Mouse (Mus musculus) lung, postnatal 0 days (tissue): ENCODE data around the gene Dapk2. TPM values are rescaled to one million over a fixed set of nuclear protein-coding genes. Genes with fewer than 3 reads are reported as not detected.
A peak's percentile ranks its signal among the peaks of the same experiment; 100 is the strongest.

Source experiments
- ATAC-seq: fragments of 200-750 bp; cut with Nextera tagmentation; 2 replicates; pipeline ENCODE4 v1.8.0; 2017; ENCODE audit warnings: moderate library complexity
- DNase-seq: peaks from one replicate; pipeline ENCODE4 v3.0.0-alpha.2; 2016; ENCODE audit warnings: low spot score
- H3K27ac ChIP-seq: fragments of 300-500 bp; sonication (generic); 2 replicates; pipeline ENCODE4 v1.5.1; 2014; ENCODE audit warnings: antibody characterized with exemption, mild to moderate bottlenecking, low read length, mixed read lengths
- H3K27me3 ChIP-seq: fragments of 300-500 bp; sonication (generic); replicated peaks from 2 replicates; pipeline ENCODE4 v1.6.1; 2014; ENCODE audit warnings: low read length, mixed read lengths; ENCODE audit not compliant: insufficient read depth
- H3K36me3 ChIP-seq: fragments of 300-500 bp; sonication (generic); 2 replicates; pipeline ENCODE4 v1.6.1; 2014; ENCODE audit warnings: low read length, mixed read lengths; ENCODE audit not compliant: insufficient read depth
- H3K4me1 ChIP-seq: fragments of 300-500 bp; sonication (generic); 2 replicates; pipeline ENCODE4 v1.6.1; 2014; ENCODE audit warnings: antibody characterized with exemption, low read depth, low read length, mixed read lengths; ENCODE audit not compliant: insufficient read depth
- H3K4me2 ChIP-seq: fragments of 300-500 bp; sonication (generic); replicated peaks from 2 replicates; pipeline ENCODE4 v1.6.1; 2014; ENCODE audit warnings: low read depth, mild to moderate bottlenecking, low read length, moderate library complexity, mixed read lengths
- H3K4me3 ChIP-seq: fragments of 300-500 bp; sonication (generic); 2 replicates; pipeline ENCODE4 v1.5.1; 2014; ENCODE audit warnings: low read depth, low read length
- H3K9ac ChIP-seq: fragments of 300-500 bp; sonication (generic); replicated peaks from 2 replicates; pipeline ENCODE4 v1.6.1; 2014; ENCODE audit warnings: low read depth, mild to moderate bottlenecking
- H3K9me3 ChIP-seq: fragments of 300-500 bp; sonication (generic); 2 replicates; pipeline ENCODE4 v1.6.1; 2016; ENCODE audit warnings: low read length, mixed read lengths
- CTCF ChIP-seq: IDR thresholded peaks from 2 replicates; pipeline ENCODE4 v1.5.1; 2016; ENCODE audit warnings: antibody characterized with exemption, mild to moderate bottlenecking
- EP300 ChIP-seq: IDR thresholded peaks from 2 replicates; pipeline ENCODE4 v1.6.1; 2016; ENCODE audit warnings: antibody characterized with exemption, mild to moderate bottlenecking, control low read depth
- WGBS: fragments of 180-500 bp; shearing (Covaris S2); extraction: QIAGEN DNeasy Blood & Tissue Kit; methylation state at CpG from one replicate; pipeline ENCODE4 v1.1.7; 2014; 5-methylcytosine and 5-hydroxymethylcytosine counted together
- polyA plus RNA-seq: library from polyadenylated mRNA; unstranded; fragments of >200 nt; fragmentation: Nextera tagmentation; extraction: Ambion mirVana; gene quantifications from 2 replicates; pipeline ENCODE4 v1.2.1, GENCODE M21; 2015

The Dapk2 gene
- polyA plus RNA-seq, 1 experiment from 2014 or later, result 60.9 TPM

DNA sequence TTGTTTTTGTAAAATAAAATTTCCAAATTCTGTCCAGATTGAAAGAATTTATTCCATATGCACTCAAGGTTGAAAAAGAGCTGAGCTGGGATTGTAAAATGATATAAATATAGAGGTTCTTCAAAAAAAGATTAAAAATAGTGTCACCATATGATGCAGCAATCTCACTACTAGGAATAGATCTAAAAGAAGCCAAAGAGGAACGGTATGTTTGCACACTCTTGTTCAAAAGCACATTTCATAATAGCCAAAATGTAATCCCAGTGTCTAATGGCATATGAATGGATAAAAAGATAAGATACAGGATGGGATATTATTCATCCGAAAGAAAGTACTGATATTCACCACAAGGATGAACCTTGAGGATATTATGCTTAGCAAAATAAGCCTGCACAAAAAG lies 38.5 kb upstream of the Dapk2 start:
- TF ChIP-seq CTCF (no peak), EP300 (no peak)

GRCm38 (mm10) chr9:66120106-66120505 lies 37.9 kb upstream of the Dapk2 start:
- Histone ChIP-seq H3K4me2 (no peak overlapping the region), H3K4me1 (no peaks in the 10 kb centered on the region; the same call in 1 of the 2 replicates), H3K9ac (no peak overlapping the region), H3K27ac (no peak overlapping the region), H3K27me3 (no peaks in the 10 kb centered on the region), H3K9me3 (no peaks in the 10 kb centered on the region), H3K36me3 (no peaks in the 10 kb centered on the region), H3K4me3 (no peak overlapping the region)
- TF ChIP-seq EP300 (no peak), CTCF (no peak)
- WGBS, result 94% methylated on average over 4 of the region's 4 CpGs
- ATAC-seq, result no peak
- DNase-seq, result no peak

More for the DNA sequence above, 38.5 kb upstream of the Dapk2 start:
- no peaks in the 10 kb centered on the region for H3K27me3 ChIP-seq
- no peak overlapping the region for H3K27ac ChIP-seq
- ATAC-seq (no peak), DNase-seq (no peak)
- H3K36me3 ChIP-seq, result no peaks in the 10 kb centered on the region
- 76% methylated on average over 2 of the region's 2 CpGs for WGBS
- no peak overlapping the region for H3K4me3 ChIP-seq
- H3K9ac ChIP-seq, result no peak overlapping the region
- H3K9me3 ChIP-seq, result no peaks in the 10 kb centered on the region
- H3K4me1 ChIP-seq, result no peaks in the 10 kb centered on the region; the same call in 1 of the 2 replicates
- H3K4me2 ChIP-seq, result no peak overlapping the region

GRCm38 (mm10) chr9:66120945-66121344 lies 37.1 kb upstream of the Dapk2 start:
- no peak overlapping the region for H3K27ac ChIP-seq
- no peak for DNase-seq
- no peak overlapping the region for H3K9ac ChIP-seq
- H3K4me2 ChIP-seq, result no peak overlapping the region
- H3K4me1 ChIP-seq, result peaks cover 3% of the 10 kb centered on the region; the same call in 1 of the 2 replicates
- no peaks in the 10 kb centered on the region for H3K9me3 ChIP-seq
- ATAC-seq, result no peak
- WGBS, result 87% methylated on average over 3 of the region's 3 CpGs
- H3K27me3 ChIP-seq, result no peaks in the 10 kb centered on the region
- no peak overlapping the region for H3K4me3 ChIP-seq
- no peak for TF ChIP-seq EP300
- TF ChIP-seq CTCF, result no peak
- H3K36me3 ChIP-seq, result no peaks in the 10 kb centered on the region

DNA sequence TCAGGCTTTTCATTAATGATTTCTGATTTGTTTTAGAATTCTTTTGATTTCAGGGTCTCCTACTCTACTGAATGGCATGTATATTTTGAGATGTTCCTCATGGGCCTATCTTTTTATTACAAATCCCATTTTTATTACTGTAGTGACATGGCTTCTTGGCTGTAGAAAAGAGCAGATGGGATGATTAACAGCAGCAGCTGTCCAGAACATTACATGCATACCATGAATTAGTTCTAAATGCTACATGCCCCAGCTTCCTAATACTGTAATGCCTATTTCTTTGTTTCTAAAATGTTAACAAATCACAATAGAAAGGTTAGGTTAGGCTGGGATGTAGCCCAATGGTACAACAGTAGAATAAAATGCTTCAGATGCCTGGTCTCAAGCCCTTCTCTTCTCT lies 36.6 kb upstream of the Dapk2 start:
- Histone ChIP-seq H3K4me1 (peaks cover 3% of the 10 kb centered on the region; the same call in 1 of the 2 replicates), H3K9me3 (no peaks in the 10 kb centered on the region), H3K27ac (no peak overlapping the region), H3K36me3 (no peaks in the 10 kb centered on the region), H3K27me3 (no peaks in the 10 kb centered on the region), H3K4me2 (no peak overlapping the region), H3K9ac (no peak overlapping the region), H3K4me3 (no peak overlapping the region)
- DNase-seq (no peak), ATAC-seq (no peak)
- TF ChIP-seq CTCF (no peak), EP300 (no peak)

DNA sequence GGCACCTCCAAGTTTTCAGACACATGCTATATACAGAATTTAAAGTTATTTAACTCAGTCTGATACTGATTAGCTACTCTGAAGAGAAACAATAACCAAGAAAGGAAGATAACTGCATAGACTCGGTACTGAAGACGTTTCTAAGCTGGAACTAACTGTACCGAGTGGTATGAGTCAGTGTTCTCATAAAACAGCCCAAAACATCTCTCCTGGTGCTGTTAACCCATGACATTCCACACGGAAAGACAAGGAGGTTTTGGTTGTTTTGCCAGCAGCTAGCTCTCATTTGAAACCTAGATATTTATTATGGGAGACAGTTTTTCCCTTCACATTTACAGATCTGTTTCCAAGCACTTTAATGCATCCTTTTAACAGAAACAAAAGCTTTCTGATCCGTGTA lies 34.4 kb upstream of the Dapk2 start:
- no peak for DNase-seq
- Histone ChIP-seq H3K4me1 (peaks cover 3% of the 10 kb centered on the region; the same call in 1 of the 2 replicates), H3K27me3 (no peaks in the 10 kb centered on the region), H3K27ac (peak overlapping the region; percentile 88; the same call in 1 of the 2 replicates), H3K4me3 (peak overlapping the region; percentile 82), H3K9me3 (no peaks in the 10 kb centered on the region), H3K9ac (0 out of 2 replicates have a peak overlapping the region, but pooled peaks have one; percentile 73), H3K36me3 (no peaks in the 10 kb centered on the region), H3K4me2 (peak overlapping the region; percentile 71)
- TF ChIP-seq EP300 (no peak), CTCF (no peak)
- WGBS, result 1% methylated on average over 5 of the region's 5 CpGs
- ATAC-seq, result no peak

DNA sequence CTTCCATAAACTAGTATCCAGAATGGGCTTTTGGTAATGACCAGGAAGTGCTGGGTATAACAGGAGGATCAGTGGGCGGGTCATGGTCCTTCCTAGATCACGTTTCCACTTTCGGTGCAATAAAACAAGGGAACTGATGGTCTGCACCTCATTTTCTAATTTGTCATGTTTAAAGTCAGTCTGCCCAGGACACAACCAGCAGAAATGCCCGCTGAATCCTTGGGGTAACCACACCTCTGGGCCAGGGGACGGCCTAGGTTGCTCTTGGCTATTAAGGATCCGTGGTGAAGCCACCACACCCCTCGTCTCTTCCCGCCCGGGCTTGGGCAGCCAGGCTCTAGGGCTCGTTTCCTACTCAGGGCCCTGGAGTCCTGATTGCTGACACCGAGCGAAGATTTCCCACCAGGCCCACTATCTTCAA lies 33.9 kb upstream of the Dapk2 start:
- Histone ChIP-seq H3K27me3 (no peaks in the 10 kb centered on the region), H3K27ac (peak overlapping the region; percentile 88), H3K9me3 (no peaks in the 10 kb centered on the region), H3K36me3 (no peaks in the 10 kb centered on the region), H3K4me3 (peak overlapping the region; percentile 82), H3K4me1 (peaks cover 3% of the 10 kb centered on the region; the same call in 1 of the 2 replicates), H3K4me2 (peak overlapping the region; percentile 71), H3K9ac (peak overlapping the region; percentile 73)
- ATAC-seq (0 out of 2 replicates have a peak, but pooled peaks have one; percentile 12), DNase-seq (peak; percentile 70)
- no peak for TF ChIP-seq EP300
- TF ChIP-seq CTCF, result no peak
- under 1% methylated on average over 12 of the region's 12 CpGs for WGBS
